In the genomic region with DNA sequence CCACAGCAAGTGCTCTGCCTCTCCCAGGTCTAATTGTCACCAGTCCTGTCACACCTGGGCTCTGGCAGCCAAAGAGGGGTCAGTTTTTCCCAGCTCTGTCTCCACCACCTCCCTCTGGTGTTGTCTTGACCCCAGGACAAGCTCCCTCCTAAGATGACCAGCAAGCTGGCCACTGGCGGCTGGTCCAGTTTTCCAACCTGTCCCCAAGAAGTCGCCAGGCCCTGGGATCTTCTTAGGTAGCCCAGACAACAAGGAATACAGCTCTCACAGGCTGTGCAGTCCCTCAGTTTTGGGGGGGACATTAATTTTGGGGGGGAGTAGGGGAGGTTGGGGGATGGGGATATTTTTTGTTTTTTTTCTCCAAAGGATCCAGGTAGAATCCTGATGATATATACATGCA, we compare ENCODE assay signal across 11 mouse cellular contexts. TPM values are rescaled to one million over a fixed set of nuclear protein-coding genes. Genes with fewer than 3 reads are reported as not detected.
DNase-seq lines count a peak whose midpoint lies in the region; ATAC-seq and TF ChIP-seq lines count a peak whose summit lies in the region.
"Had no signal": no experiment of that assay in that cellular context is flagged by ENCODE, and none has a peak within 500 bp of the region (broad histone marks: within the 10 kb centered on the region; RNA-seq: fewer than 3 reads in every experiment).

No protein-coding gene starts in this region.

- no peaks in the 10 kb centered on the region for H3K27me3 ChIP-seq in heart, embryonic 15.5 days
- peaks cover 30% of the 10 kb centered on the region for H3K27me3 ChIP-seq in neural tube, embryonic 12.5 days (replicated peaks)
- no peaks in the 10 kb centered on the region for H3K27me3 ChIP-seq in intestine, postnatal 0 days (replicated peaks; ENCODE audit: control insufficient read depth, insufficient read depth, low read length)

- peak overlapping the region; percentile 5 for H3K4me2 ChIP-seq in heart, embryonic 15.5 days
- peak overlapping the region; percentile 75; the same call in 1 of the 2 replicates for H3K4me2 ChIP-seq in neural tube, embryonic 12.5 days (replicated peaks)
- H3K4me2 ChIP-seq in intestine, postnatal 0 days (replicated peaks; ENCODE audit: low read depth): peak overlapping the region; percentile 91

- ATAC-seq in heart, embryonic 15.5 days (replicated peaks; ENCODE audit: insufficient number of reproducible peaks, insufficient read depth, low FRiP score, low read depth): no peak
- ATAC-seq in neural tube, embryonic 12.5 days (ENCODE audit: low FRiP score, low read depth): no peak
- no peak for ATAC-seq in intestine, postnatal 0 days
- ATAC-seq: inflammation-experienced regulatory T-cells, adult 6 months; lung, postnatal 0 days had no signal

- H3K4me3 ChIP-seq in heart, embryonic 15.5 days: no peak overlapping the region
- H3K4me3 ChIP-seq in neural tube, embryonic 12.5 days: no peak overlapping the region
- H3K4me3 ChIP-seq in intestine, postnatal 0 days (ENCODE audit: low read depth, low read length): peak overlapping the region; percentile 17

- TF ChIP-seq CTCF in intestine, postnatal 0 days (IDR thresholded peaks at IDR 0.05; ENCODE audit: low read depth): no peak

- H3K36me3 ChIP-seq in heart, embryonic 15.5 days: no peaks in the 10 kb centered on the region
- H3K36me3 ChIP-seq in neural tube, embryonic 12.5 days: no peaks in the 10 kb centered on the region
- H3K36me3 ChIP-seq in intestine, postnatal 0 days (ENCODE audit: control insufficient read depth, insufficient read depth): peaks cover 4% of the 10 kb centered on the region

- peaks cover 72% of the 10 kb centered on the region for H3K4me1 ChIP-seq in heart, embryonic 15.5 days (replicated peaks)
- peaks cover 51% of the 10 kb centered on the region for H3K4me1 ChIP-seq in neural tube, embryonic 12.5 days
- H3K4me1 ChIP-seq in intestine, postnatal 0 days (replicated peaks; ENCODE audit: control insufficient read depth, insufficient read depth, low read length): peaks cover 16% of the 10 kb centered on the region

- no peaks in the 10 kb centered on the region for H3K9me3 ChIP-seq in heart, embryonic 15.5 days (replicated peaks)
- no peaks in the 10 kb centered on the region for H3K9me3 ChIP-seq in neural tube, embryonic 12.5 days
- no peaks in the 10 kb centered on the region for H3K9me3 ChIP-seq in intestine, postnatal 0 days (ENCODE audit: control insufficient read depth)

- WGBS in heart, embryonic 15.5 days: 77% methylated on average over 2 of the region's 2 CpGs
- 79% methylated on average over 2 of the region's 2 CpGs for WGBS in neural tube, embryonic 12.5 days
- WGBS in intestine, postnatal 0 days: 67% methylated on average over 2 of the region's 2 CpGs

- intact Hi-C loops in heart, postnatal 36 days (cut with DNase I): loop anchor here (1.0 to 5.0 kb wide), 2 partner anchors 13 to 130 kb away; no protein-coding TSS in a partner anchor

- no peak overlapping the region for H3K9ac ChIP-seq in heart, embryonic 15.5 days
- H3K9ac ChIP-seq in neural tube, embryonic 12.5 days: no peak overlapping the region
- H3K9ac ChIP-seq in intestine, postnatal 0 days (ENCODE audit: low read depth, low read length): peak overlapping the region; percentile 43

- no peak overlapping the region for H3K27ac ChIP-seq in heart, embryonic 15.5 days
- no peak overlapping the region for H3K27ac ChIP-seq in neural tube, embryonic 12.5 days
- peak overlapping the region; percentile 92 for H3K27ac ChIP-seq in intestine, postnatal 0 days (ENCODE audit: low read depth, low read length)

- no peak for DNase-seq in heart, postnatal 36 days
- no peak for DNase-seq in neural tube, embryonic 10.5 days (ENCODE audit: extremely low spot score, low spot score)
- no peak for DNase-seq in frontal cortex, postnatal 25 days (ENCODE audit: low spot score in 2 of 2)
- DNase-seq in adrenal gland, adult 2 months: no peak
- DNase-seq: adrenal gland, postnatal 14 days; layer of hippocampus, adult 9-11 months had no signal

RNA-seq across cellular contexts. Expression of gene Dok4, which starts 3.6 kb away (rescaled TPM):
- polyA plus RNA-seq in heart, embryonic 15.5 days (2015; fragmentation: Nextera tagmentation; extraction: Ambion mirVana): 22.9 and 31.6 TPM in 2 replicates
- 10 to 100 TPM; 16.6 to 20.4 TPM for total RNA-seq in heart, postnatal 36 days (2021)
- polyA plus RNA-seq in neural tube, embryonic 12.5 days (2016; fragmentation: Nextera tagmentation; extraction: Ambion mirVana): 32.7 and 41.8 TPM in 2 replicates
- 51.0 and 52.1 TPM in 2 replicates for polyA plus RNA-seq in intestine, postnatal 0 days (2015; fragmentation: Nextera tagmentation; extraction: Ambion mirVana)
- 10 to 100 TPM in 1 of 2 experiments, 1 to 10 TPM in 1; 5.8 to 12.4 TPM for total RNA-seq in adrenal gland, adult 2 months (2021)
- polyA plus RNA-seq in adrenal gland, adult 2 months (2012; rRNA removed): 13.0 and 18.2 TPM in 2 replicates

RNA-seq across cellular contexts. Expression of gene Polr2c, which starts 15.3 kb away (rescaled TPM):
- 107 and 122 TPM in 2 replicates for polyA plus RNA-seq in heart, embryonic 15.5 days (2015; fragmentation: Nextera tagmentation; extraction: Ambion mirVana)
- 10 to 100 TPM; 69.1 to 69.9 TPM for total RNA-seq in heart, postnatal 36 days (2021)
- polyA plus RNA-seq in neural tube, embryonic 12.5 days (2016; fragmentation: Nextera tagmentation; extraction: Ambion mirVana): 130 and 143 TPM in 2 replicates
- 70.4 and 75.1 TPM in 2 replicates for polyA plus RNA-seq in intestine, postnatal 0 days (2015; fragmentation: Nextera tagmentation; extraction: Ambion mirVana)
- 10 to 100 TPM; 54.5 to 68.0 TPM for total RNA-seq in adrenal gland, adult 2 months (2021)
- polyA plus RNA-seq in adrenal gland, adult 2 months (2012; rRNA removed): 52.0 and 66.6 TPM in 2 replicates

RNA-seq across cellular contexts. Expression of gene Ciapin1, which starts 34.4 kb away (rescaled TPM):
- polyA plus RNA-seq in heart, embryonic 15.5 days (2015; fragmentation: Nextera tagmentation; extraction: Ambion mirVana): 77.7 and 88.6 TPM in 2 replicates
- total RNA-seq in heart, postnatal 36 days (2021): 10 to 100 TPM; 73.7 to 91.4 TPM
- polyA plus RNA-seq in neural tube, embryonic 12.5 days (2016; fragmentation: Nextera tagmentation; extraction: Ambion mirVana): 190 and 193 TPM in 2 replicates
- 88.1 and 95.1 TPM in 2 replicates for polyA plus RNA-seq in intestine, postnatal 0 days (2015; fragmentation: Nextera tagmentation; extraction: Ambion mirVana)
- 100 to 1,000 TPM in 1 of 2 experiments, 10 to 100 TPM in 1; 81.5 to 123 TPM for total RNA-seq in adrenal gland, adult 2 months (2021)
- polyA plus RNA-seq in adrenal gland, adult 2 months (2012; rRNA removed): 118 and 146 TPM in 2 replicates

RNA-seq across cellular contexts. Expression of gene Coq9, which starts 34.5 kb away (rescaled TPM):
- 163 and 166 TPM in 2 replicates for polyA plus RNA-seq in heart, embryonic 15.5 days (2015; fragmentation: Nextera tagmentation; extraction: Ambion mirVana)
- 100 to 1,000 TPM; 536 to 626 TPM for total RNA-seq in heart, postnatal 36 days (2021)
- polyA plus RNA-seq in neural tube, embryonic 12.5 days (2016; fragmentation: Nextera tagmentation; extraction: Ambion mirVana): 52.3 and 57.6 TPM in 2 replicates
- polyA plus RNA-seq in intestine, postnatal 0 days (2015; fragmentation: Nextera tagmentation; extraction: Ambion mirVana): 79.4 and 80.7 TPM in 2 replicates
- total RNA-seq in adrenal gland, adult 2 months (2021): 100 to 1,000 TPM; 186 to 208 TPM
- 538 and 543 TPM in 2 replicates for polyA plus RNA-seq in adrenal gland, adult 2 months (2012; rRNA removed)

RNA-seq across cellular contexts. Expression of gene Ccdc102a, which starts 45.3 kb away (rescaled TPM):
- 18.6 and 25.1 TPM in 2 replicates for polyA plus RNA-seq in heart, embryonic 15.5 days (2015; fragmentation: Nextera tagmentation; extraction: Ambion mirVana)
- total RNA-seq in heart, postnatal 36 days (2021): 1 to 10 TPM; 6.8 to 6.9 TPM
- polyA plus RNA-seq in neural tube, embryonic 12.5 days (2016; fragmentation: Nextera tagmentation; extraction: Ambion mirVana): 18.1 and 18.9 TPM in 2 replicates
- polyA plus RNA-seq in intestine, postnatal 0 days (2015; fragmentation: Nextera tagmentation; extraction: Ambion mirVana): 7.2 and 7.7 TPM in 2 replicates
- total RNA-seq in adrenal gland, adult 2 months (2021): 10 to 100 TPM in 1 of 2 experiments, 1 to 10 TPM in 1; 7.3 to 12.5 TPM
- polyA plus RNA-seq in adrenal gland, adult 2 months (2012; rRNA removed): 16.5 and 20.4 TPM in 2 replicates

Comparison
In these comparisons a context has a peak if more than half of its experiments do, and no peak if none do; other contexts are left out.
1. H3K4me2 ChIP-seq: peak in every context shown above with its lines; median percentile 91 in intestine, postnatal 0 days; 75 in neural tube, embryonic 12.5 days; 5 in heart, embryonic 15.5 days.